Mouse (Mus musculus) erythroblast, embryonic 14.5 days (primary cell): ENCODE results near the gene Lifr. TPM values are rescaled to one million over a fixed set of nuclear protein-coding genes. Genes with fewer than 3 reads are reported as not detected.
A peak's percentile ranks its signal among the peaks of the same experiment; 100 is the strongest.

Experiments
- H3K27me3 ChIP-seq: 2 replicates; pipeline ENCODE4 v1.6.1; 2012; ENCODE audit warnings: inconsistent platforms; ENCODE audit not compliant: control insufficient read depth
- H3K36me3 ChIP-seq: 2 replicates; pipeline ENCODE4 v1.6.1; 2012; ENCODE audit warnings: mild to moderate bottlenecking, inconsistent platforms; ENCODE audit not compliant: control insufficient read depth
- H3K4me1 ChIP-seq: 2 replicates; pipeline ENCODE4 v1.6.1; 2012; ENCODE audit warnings: inconsistent platforms; ENCODE audit not compliant: control insufficient read depth
- H3K4me3 ChIP-seq: replicated peaks from 2 replicates; pipeline ENCODE3; 2012; ENCODE audit warnings: moderate library complexity, mild to moderate bottlenecking, inconsistent platforms
- H3K9me3 ChIP-seq: 2 replicates; pipeline ENCODE4 v1.6.1; 2012; ENCODE audit warnings: low read length, inconsistent platforms, mixed read lengths; ENCODE audit not compliant: control insufficient read depth
- GATA1 ChIP-seq: IDR thresholded peaks from 2 replicates; pipeline ENCODE4 v1.6.1; 2012; ENCODE audit warnings: low read length, inconsistent platforms, mixed read lengths
- TAL1 ChIP-seq: IDR thresholded peaks from 3 replicates; pipeline ENCODE4 v1.6.1; 2012; ENCODE audit warnings: low read length, inconsistent platforms, mixed read lengths
- polyA plus RNA-seq: library from polyadenylated mRNA; stranded (reverse); fragments of >175 nt; gene quantifications from 2 replicates; pipeline ENCODE4 v1.2.3, GENCODE M21; 2012

Gene Lifr
- polyA plus RNA-seq, 1 experiment = not detected

- Histone ChIP-seq H3K9me3 (no peaks in the 10 kb centered on the region), H3K4me3 (peak overlapping the region; percentile 57), H3K27me3 (peaks cover 49% of the 10 kb centered on the region), H3K36me3 (no peaks in the 10 kb centered on the region; the same call in 1 of the 2 replicates), H3K4me1 (no peaks in the 10 kb centered on the region)
- no peak for TF ChIP-seq TAL1
- no peak for TF ChIP-seq GATA1
Measured at GRCm38 (mm10) chr15:7130691-7131225, 40.3 kb downstream of the Lifr start.

DNA sequence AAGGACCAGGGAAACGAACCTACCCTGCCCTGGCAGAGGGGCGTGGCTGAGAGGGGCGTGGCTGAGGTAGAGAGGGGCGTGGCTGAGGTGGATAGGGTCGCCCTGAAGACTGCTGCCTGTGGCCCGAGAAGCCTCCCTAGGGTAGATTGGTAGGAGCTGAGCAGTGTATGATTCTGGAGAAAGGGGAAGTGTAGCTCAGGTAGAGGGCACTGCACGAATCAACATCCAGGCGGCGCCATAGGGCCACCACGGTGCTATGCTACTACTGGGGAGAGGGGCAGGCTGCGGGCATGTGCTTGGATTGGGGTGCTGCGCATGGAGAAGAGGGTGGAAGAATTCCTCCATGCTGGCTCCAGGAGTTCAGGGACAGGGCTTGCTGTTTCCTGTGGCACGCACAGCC is 42.3 kb downstream of the Lifr start:
- Histone ChIP-seq H3K36me3 (no peaks in the 10 kb centered on the region; the same call in 1 of the 2 replicates), H3K27me3 (peaks cover 45% of the 10 kb centered on the region), H3K9me3 (no peaks in the 10 kb centered on the region), H3K4me3 (no peak overlapping the region), H3K4me1 (no peaks in the 10 kb centered on the region)
- no peak for TF ChIP-seq GATA1
- no peak for TF ChIP-seq TAL1

- TF ChIP-seq TAL1 = no peak
- TF ChIP-seq GATA1 = no peak
- H3K4me3 ChIP-seq = no peak overlapping the region
- no peaks in the 10 kb centered on the region for H3K9me3 ChIP-seq
- H3K4me1 ChIP-seq = no peaks in the 10 kb centered on the region
- peaks cover 27% of the 10 kb centered on the region for H3K27me3 ChIP-seq
- no peaks in the 10 kb centered on the region; the same call in 1 of the 2 replicates for H3K36me3 ChIP-seq
Measured at GRCm38 (mm10) chr15:7134454-7135052, 44.1 kb downstream of the Lifr start.

GRCm38 (mm10) chr15:7135982-7136562 is 45.7 kb downstream of the Lifr start:
- H3K27me3 ChIP-seq = peaks cover 11% of the 10 kb centered on the region
- H3K36me3 ChIP-seq = no peaks in the 10 kb centered on the region; the same call in 1 of the 2 replicates
- TF ChIP-seq GATA1 (no peak), TAL1 (no peak)

GRCm38 (mm10) chr15:7136912-7137311 is 46.5 kb downstream of the Lifr start:
- no peak for TF ChIP-seq TAL1
- TF ChIP-seq GATA1 = no peak
- H3K4me1 ChIP-seq = no peaks in the 10 kb centered on the region
- H3K9me3 ChIP-seq = no peaks in the 10 kb centered on the region
- no peaks in the 10 kb centered on the region; the same call in 1 of the 2 replicates for H3K36me3 ChIP-seq
- no peak overlapping the region for H3K4me3 ChIP-seq
- peaks cover 4% of the 10 kb centered on the region; the same call in 1 of the 2 replicates for H3K27me3 ChIP-seq

More at GRCm38 (mm10) chr15:7135982-7136562, 45.7 kb downstream of the Lifr start:
- H3K9me3 ChIP-seq = no peaks in the 10 kb centered on the region
- H3K4me1 ChIP-seq = no peaks in the 10 kb centered on the region
- no peak overlapping the region for H3K4me3 ChIP-seq

DNA sequence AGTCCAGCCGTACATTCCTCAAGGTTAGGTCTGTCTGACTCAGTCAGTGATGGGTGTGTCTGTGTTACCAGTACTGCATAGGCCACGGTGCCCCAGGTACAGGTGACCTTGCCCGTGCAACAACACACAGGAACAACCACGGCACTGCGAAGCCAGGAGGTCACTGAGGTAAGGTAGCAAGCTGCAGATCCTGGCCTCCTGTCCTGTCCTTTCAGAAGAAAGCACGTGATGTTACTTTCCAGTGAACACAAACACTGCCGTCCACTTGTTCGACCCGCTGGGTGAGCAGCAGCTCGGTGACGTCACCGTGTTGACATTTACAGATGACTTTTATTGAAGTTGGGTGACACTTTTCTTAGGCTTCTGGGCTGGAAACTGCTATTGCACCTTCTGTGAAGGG is 47.2 kb downstream of the Lifr start:
- TF ChIP-seq TAL1 = no peak
- no peak for TF ChIP-seq GATA1
- Histone ChIP-seq H3K4me1 (no peaks in the 10 kb centered on the region), H3K9me3 (no peaks in the 10 kb centered on the region), H3K27me3 (peaks cover 3% of the 10 kb centered on the region; the same call in 1 of the 2 replicates), H3K36me3 (no peaks in the 10 kb centered on the region; the same call in 1 of the 2 replicates), H3K4me3 (no peak overlapping the region)

- H3K36me3 ChIP-seq = no peaks in the 10 kb centered on the region
- TF ChIP-seq TAL1 (no peak), GATA1 (no peak)
- H3K27me3 ChIP-seq = no peaks in the 10 kb centered on the region
- H3K4me3 ChIP-seq = no peak overlapping the region
- H3K9me3 ChIP-seq = no peaks in the 10 kb centered on the region
- no peaks in the 10 kb centered on the region for H3K4me1 ChIP-seq
Measured at GRCm38 (mm10) chr15:7138471-7138870, 48.1 kb downstream of the Lifr start.

DNA sequence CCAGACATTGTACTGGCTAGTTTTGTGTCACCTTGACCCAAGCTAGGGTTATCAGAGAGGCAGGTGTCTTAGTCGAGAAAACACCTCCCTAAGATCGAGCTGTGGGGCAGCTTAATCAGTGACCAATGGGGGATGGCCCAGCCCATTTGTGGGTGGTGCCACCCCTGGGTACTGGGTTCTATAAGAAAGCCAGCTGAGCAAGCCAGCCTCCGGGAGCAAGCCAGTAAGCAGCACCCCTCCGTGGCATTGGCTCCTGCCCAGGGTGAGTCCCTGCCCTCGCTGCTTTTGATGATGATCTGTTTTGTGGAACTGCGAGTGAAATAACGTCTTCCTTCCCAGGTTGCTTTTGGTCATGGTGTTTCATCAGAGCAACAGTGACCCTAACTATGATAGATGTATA is 49.9 kb downstream of the Lifr start:
- TF ChIP-seq TAL1 = no peak
- TF ChIP-seq GATA1 = no peak
- Histone ChIP-seq H3K4me3 (no peak overlapping the region), H3K4me1 (no peaks in the 10 kb centered on the region), H3K9me3 (no peaks in the 10 kb centered on the region), H3K27me3 (no peaks in the 10 kb centered on the region), H3K36me3 (no peaks in the 10 kb centered on the region)

GRCm38 (mm10) chr15:7141246-7141645 is 50.8 kb downstream of the Lifr start:
- no peak for TF ChIP-seq TAL1
- TF ChIP-seq GATA1 = no peak
- Histone ChIP-seq H3K9me3 (no peaks in the 10 kb centered on the region), H3K36me3 (no peaks in the 10 kb centered on the region), H3K27me3 (no peaks in the 10 kb centered on the region), H3K4me1 (no peaks in the 10 kb centered on the region), H3K4me3 (no peak overlapping the region)
